Mouse (Mus musculus): Measurements from ENCODE around the gene Sv2c.

- TF ChIP-seq CTCF (IDR thresholded peaks at IDR 0.05; ENCODE audit: low read depth) (no peak), EP300 (IDR thresholded peaks at IDR 0.05; ENCODE audit: low read depth) (no peak)
Measured at GRCm38 (mm10) chr13:96172290-96172689, 39.9 kb upstream of the Sv2c start.
